Mouse (Mus musculus): Measurements from ENCODE around the gene Phactr1. TPM values are rescaled to one million over a fixed set of nuclear protein-coding genes. Genes with fewer than 3 reads are reported as not detected.
A peak's percentile ranks its signal among the peaks of the same experiment; 100 is the strongest.

Phactr1 gene
- polyA plus RNA-seq, 1 experiment from 2014 or later = 41.5 TPM

- Histone ChIP-seq H3K36me3 (no peaks in the 10 kb centered on the region), H3K27ac (peak overlapping the region; percentile 14; the same call in 1 of the 2 replicates), H3K4me1 (replicated peaks) (peaks cover 13% of the 10 kb centered on the region), H3K9me3 (no peaks in the 10 kb centered on the region), H3K27me3 (peaks cover 13% of the 10 kb centered on the region), H3K4me2 (replicated peaks) (peak overlapping the region; percentile 51), H3K4me3 (replicated peaks) (peak overlapping the region; percentile 18), H3K9ac (replicated peaks) (no peak overlapping the region; the same call in 1 of the 2 replicates)
- peak; percentile 85 for ATAC-seq
- WGBS = 8% methylated on average over 14 of the region's 14 CpGs
These were observed 502.2 kb downstream of the Phactr1 start for GRCm38 (mm10) chr13:43182465-43183201.

- peak overlapping the region; percentile 18 for H3K4me3 ChIP-seq (replicated peaks)
- no peak overlapping the region for H3K9ac ChIP-seq (replicated peaks)
- peaks cover 13% of the 10 kb centered on the region for H3K4me1 ChIP-seq (replicated peaks)
- peaks cover 11% of the 10 kb centered on the region for H3K27me3 ChIP-seq
- H3K4me2 ChIP-seq (replicated peaks) = peak overlapping the region; percentile 51
- WGBS = 49% methylated on average over 8 of the region's 8 CpGs
- H3K9me3 ChIP-seq = no peaks in the 10 kb centered on the region
- no peaks in the 10 kb centered on the region for H3K36me3 ChIP-seq
- no peak overlapping the region for H3K27ac ChIP-seq
- peak; percentile 73 for ATAC-seq
These were observed 503.0 kb downstream of the Phactr1 start for GRCm38 (mm10) chr13:43183248-43184055.

GRCm38 (mm10) chr13:43187736-43188135, 507.3 kb downstream of the Phactr1 start:
- 97% methylated on average over 4 of the region's 4 CpGs for WGBS
- Histone ChIP-seq H3K4me1 (replicated peaks) (peaks cover 10% of the 10 kb centered on the region), H3K27ac (no peak overlapping the region), H3K9ac (replicated peaks) (no peak overlapping the region), H3K4me2 (replicated peaks) (no peak overlapping the region), H3K9me3 (no peaks in the 10 kb centered on the region), H3K4me3 (replicated peaks) (no peak overlapping the region), H3K36me3 (no peaks in the 10 kb centered on the region), H3K27me3 (no peaks in the 10 kb centered on the region)
- ATAC-seq = no peak

All from midbrain, embryonic 13.5 days (tissue).